Mouse (Mus musculus): Measurements from ENCODE around the gene Gm7257.

- TF ChIP-seq ZC3H11A (IDR thresholded peaks at IDR 0.05; ENCODE audit: borderline replicate concordance, low read depth, low read length) (no peak), HCFC1 (IDR thresholded peaks at IDR 0.05; ENCODE audit: borderline replicate concordance, insufficient read depth, low read length) (no peak)
These were observed at the start of gene Gm7257 for GRCm38 (mm10) chr9:36431584-36431983.
